Mouse (Mus musculus) thymus, postnatal 14 days (tissue): ENCODE results near the gene Plekhg1.

ENCODE experiments used
- DNase-seq: peaks from one replicate; pipeline ENCODE4 v3.0.0; 2021

Plekhg1 gene

GRCm38 (mm10) chr10:3743826-3744225, 3.7 kb downstream of the Plekhg1 start:
- no peak for DNase-seq

- DNase-seq = no peak
Observed at GRCm38 (mm10) chr10:3746794-3747518, 6.8 kb downstream of the Plekhg1 start.

- no peak for DNase-seq
Observed at GRCm38 (mm10) chr10:3749580-3749979, 9.4 kb downstream of the Plekhg1 start.

GRCm38 (mm10) chr10:3761992-3762391, 21.8 kb downstream of the Plekhg1 start:
- no peak for DNase-seq

- DNase-seq = no peak
Observed at GRCm38 (mm10) chr10:3763199-3763598, 23.0 kb downstream of the Plekhg1 start.

- no peak for DNase-seq
Observed at GRCm38 (mm10) chr10:3769131-3769530, 29.0 kb downstream of the Plekhg1 start.

GRCm38 (mm10) chr10:3774330-3774729, 34.2 kb downstream of the Plekhg1 start:
- no peak for DNase-seq

- no peak for DNase-seq
Observed at GRCm38 (mm10) chr10:3776761-3777160, 36.6 kb downstream of the Plekhg1 start.

GRCm38 (mm10) chr10:3785362-3785761, 45.2 kb downstream of the Plekhg1 start:
- DNase-seq = no peak

- DNase-seq = no peak
Observed at GRCm38 (mm10) chr10:3786531-3786930, 46.4 kb downstream of the Plekhg1 start.

GRCm38 (mm10) chr10:3787006-3787405, 46.8 kb downstream of the Plekhg1 start:
- no peak for DNase-seq

- DNase-seq = no peak
Observed at GRCm38 (mm10) chr10:3793825-3794224, 53.7 kb downstream of the Plekhg1 start.

GRCm38 (mm10) chr10:3799455-3799854, 59.3 kb downstream of the Plekhg1 start:
- DNase-seq = no peak

GRCm38 (mm10) chr10:3801254-3801653, 61.1 kb downstream of the Plekhg1 start:
- DNase-seq = no peak

GRCm38 (mm10) chr10:3805334-3805733, 65.2 kb downstream of the Plekhg1 start:
- DNase-seq = no peak

- DNase-seq = no peak
Observed at GRCm38 (mm10) chr10:3807980-3808379, 67.8 kb downstream of the Plekhg1 start.

- no peak for DNase-seq
Observed at GRCm38 (mm10) chr10:3810476-3811273, 70.5 kb downstream of the Plekhg1 start.

GRCm38 (mm10) chr10:3818940-3819701, 79.0 kb downstream of the Plekhg1 start:
- no peak for DNase-seq

- no peak for DNase-seq
Observed at GRCm38 (mm10) chr10:3823826-3824225, 83.7 kb downstream of the Plekhg1 start.

GRCm38 (mm10) chr10:3826043-3826442, 85.9 kb downstream of the Plekhg1 start:
- no peak for DNase-seq

GRCm38 (mm10) chr10:3827368-3827767, 87.2 kb downstream of the Plekhg1 start:
- no peak for DNase-seq

- DNase-seq = no peak
Observed at GRCm38 (mm10) chr10:3829472-3829871, 89.3 kb downstream of the Plekhg1 start.

GRCm38 (mm10) chr10:3830618-3831017, 90.5 kb downstream of the Plekhg1 start:
- no peak for DNase-seq
